8 mouse cellular contexts compared by ENCODE assay signal in the genomic region with DNA sequence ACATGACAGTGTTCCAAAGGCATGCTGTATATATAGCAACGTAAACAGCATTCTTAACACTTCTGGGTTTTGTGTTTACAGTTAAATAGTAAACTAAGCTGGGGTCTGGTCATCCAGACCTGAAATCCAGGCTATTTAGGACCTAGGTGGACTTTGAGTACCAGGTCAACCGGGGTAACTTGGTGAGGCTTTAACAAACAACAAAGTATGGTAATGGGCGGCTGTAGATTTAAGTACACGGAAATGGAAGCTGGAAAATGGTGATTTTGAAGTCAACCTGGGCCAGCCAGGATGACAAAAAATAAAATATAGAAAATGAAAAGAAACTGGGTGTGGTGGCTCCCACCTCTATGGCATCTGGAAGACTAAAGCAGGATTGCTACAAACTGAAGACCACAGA. TPM values are rescaled to one million over a fixed set of nuclear protein-coding genes. Genes with fewer than 3 reads are reported as not detected.
DNase-seq lines count a peak whose midpoint lies in the region; ATAC-seq and TF ChIP-seq lines count a peak whose summit lies in the region.

No protein-coding gene starts in this region.

- TF ChIP-seq CTCF in MEL (IDR thresholded peaks at IDR 0.05 in 2 of 3, conservative IDR thresholded peaks at IDR 0.05 in 1 of 3; ENCODE audit: control insufficient read depth in 1 of 3, insufficient read depth in 1 of 3, low read depth in 2 of 3, low read length in 3 of 3, poor library complexity in 1 of 3, severe bottlenecking in 1 of 3): no peak

- H3K4me2 ChIP-seq in intestine, embryonic 14.5 days (ENCODE audit: low read length): peak overlapping the region; percentile 62
- peak overlapping the region; percentile 72 for H3K4me2 ChIP-seq in midbrain, embryonic 11.5 days

- H3K4me3 ChIP-seq in heart, embryonic 10.5 days: peak overlapping the region; percentile 77
- H3K4me3 ChIP-seq in MEL (ENCODE audit: control insufficient read depth in 1 of 2, insufficient read depth in 1 of 2, low read depth in 2 of 2, low read length in 2 of 2): peak overlapping the region; percentile 46 to 58
- H3K4me3 ChIP-seq in intestine, embryonic 14.5 days (ENCODE audit: low read depth, low read length): peak overlapping the region; percentile 85
- H3K4me3 ChIP-seq in midbrain, embryonic 11.5 days (ENCODE audit: low read depth, low read length): peak overlapping the region; percentile 90

- no peaks in the 10 kb centered on the region for H3K9me3 ChIP-seq in heart, embryonic 10.5 days
- H3K9me3 ChIP-seq in MEL (replicated peaks; ENCODE audit: insufficient read depth, low read length): no peaks in the 10 kb centered on the region
- H3K9me3 ChIP-seq in intestine, embryonic 14.5 days (ENCODE audit: control insufficient read depth, low read length): no peaks in the 10 kb centered on the region
- no peaks in the 10 kb centered on the region for H3K9me3 ChIP-seq in midbrain, embryonic 11.5 days (ENCODE audit: control insufficient read depth, low read length)

- peak overlapping the region; percentile 87 for H3K27ac ChIP-seq in heart, embryonic 10.5 days
- H3K27ac ChIP-seq in MEL (ENCODE audit: control insufficient read depth, low read depth, low read length): peak overlapping the region; percentile 66
- H3K27ac ChIP-seq in intestine, embryonic 14.5 days (ENCODE audit: low read depth): 0 out of 2 replicates have a peak overlapping the region, but pooled peaks have one; percentile 43
- H3K27ac ChIP-seq in midbrain, embryonic 11.5 days (ENCODE audit: low read depth, low read length): no peak overlapping the region

- intact Hi-C loops in left cerebral cortex, postnatal 25 days (cut with DNase I): loop anchor here (2.0 kb wide), 1 partner anchor 23 kb away; a partner anchor contains a TSS

- no peak for DNase-seq in heart, embryonic 10.5 days (ENCODE audit: low spot score)
- DNase-seq in heart, adult 8-10 months (ENCODE audit: low spot score): no peak
- no peak for DNase-seq in MEL (ENCODE audit: low read depth, low spot score)
- DNase-seq in intestine, embryonic 14.5 days (ENCODE audit: low spot score): no peak
- DNase-seq in midbrain, embryonic 11.5 days (ENCODE audit: low spot score, missing footprints): no peak
- DNase-seq in left cerebral cortex, adult 8-10 months (ENCODE audit: low spot score in 2 of 2): no peak
- no peak for DNase-seq in cerebellum, adult 11-12 months
- no peak for DNase-seq in left cerebral cortex, postnatal 25 days (ENCODE audit: low spot score in 2 of 2)

- peak overlapping the region; percentile 66 for H3K9ac ChIP-seq in MEL (ENCODE audit: control insufficient read depth, low read depth, low read length, poor library complexity, severe bottlenecking)
- H3K9ac ChIP-seq in intestine, embryonic 14.5 days (ENCODE audit: low read length): no peak overlapping the region
- H3K9ac ChIP-seq in midbrain, embryonic 11.5 days (ENCODE audit: low read length): peak overlapping the region; percentile 48; the same call in 1 of the 2 replicates

- ATAC-seq in intestine, embryonic 14.5 days (replicated peaks; ENCODE audit: low FRiP score, low TSS enrichment, low read depth): no peak; the same call in 1 of the 2 replicates
- no peak; the same call in 1 of the 2 replicates for ATAC-seq in midbrain, embryonic 11.5 days (ENCODE audit: low FRiP score)

- peaks cover 31% of the 10 kb centered on the region for H3K4me1 ChIP-seq in heart, embryonic 10.5 days
- peaks cover 15 to 25% of the 10 kb centered on the region in 2 experiments for H3K4me1 ChIP-seq in MEL (ENCODE audit: control insufficient read depth in 1 of 2, insufficient read depth in 2 of 2, low read length in 2 of 2)
- H3K4me1 ChIP-seq in intestine, embryonic 14.5 days (replicated peaks; ENCODE audit: control insufficient read depth, insufficient read depth, low read length): peaks cover 6% of the 10 kb centered on the region
- peaks cover 9% of the 10 kb centered on the region; the same call in 1 of the 2 replicates for H3K4me1 ChIP-seq in midbrain, embryonic 11.5 days (ENCODE audit: control insufficient read depth, insufficient read depth, low read length)

- no peak for TF ChIP-seq POLR2A in MEL (IDR thresholded peaks at IDR 0.05; ENCODE audit: control insufficient read depth in 1 of 2, insufficient read depth in 1 of 2, low read depth in 1 of 2, low read length in 2 of 2, poor library complexity in 1 of 2)

- WGBS in heart, embryonic 10.5 days: 88% methylated on average over 4 of the region's 4 CpGs
- WGBS in intestine, embryonic 14.5 days: 64% methylated on average over 4 of the region's 4 CpGs
- 79% methylated on average over 4 of the region's 4 CpGs for WGBS in midbrain, embryonic 11.5 days

- TF ChIP-seq EP300 in MEL (IDR thresholded peaks at IDR 0.05; ENCODE audit: low read depth in 1 of 2, low read length in 2 of 2): no peak

- no peak for TF ChIP-seq RAD21 in MEL (IDR thresholded peaks at IDR 0.05; ENCODE audit: low read depth, low read length)

- H3K27me3 ChIP-seq in heart, embryonic 10.5 days (ENCODE audit: insufficient read depth, poor library complexity, severe bottlenecking): 0 out of 2 replicates have a peak, but pooled peaks cover 4% of the 10 kb centered on the region
- H3K27me3 ChIP-seq in MEL (ENCODE audit: control insufficient read depth in 1 of 2, insufficient read depth in 2 of 2, low read length in 2 of 2): no peaks in the 10 kb centered on the region
- H3K27me3 ChIP-seq in intestine, embryonic 14.5 days (replicated peaks; ENCODE audit: control insufficient read depth, insufficient read depth, low read length): no peaks in the 10 kb centered on the region
- no peaks in the 10 kb centered on the region for H3K27me3 ChIP-seq in midbrain, embryonic 11.5 days (ENCODE audit: control insufficient read depth, insufficient read depth, low read length)

- peaks cover 30% of the 10 kb centered on the region for H3K79me2 ChIP-seq in MEL (ENCODE audit: control insufficient read depth, insufficient read depth, low read length, poor library complexity)

- H3K36me3 ChIP-seq in heart, embryonic 10.5 days: peaks cover 20% of the 10 kb centered on the region
- peaks cover 2 to 20% of the 10 kb centered on the region in 2 experiments for H3K36me3 ChIP-seq in MEL (ENCODE audit: control insufficient read depth in 1 of 2, insufficient read depth in 2 of 2, low read length in 2 of 2)
- peaks cover 22% of the 10 kb centered on the region for H3K36me3 ChIP-seq in intestine, embryonic 14.5 days (ENCODE audit: control insufficient read depth, insufficient read depth, low read length)
- H3K36me3 ChIP-seq in midbrain, embryonic 11.5 days (ENCODE audit: control insufficient read depth, insufficient read depth, low read length): peaks cover 9% of the 10 kb centered on the region

TF ChIP-seq in MEL, 35 proteins besides CTCF, POLR2A, EP300 and RAD21:
- TF ChIP-seq RCOR1 (IDR thresholded peaks at IDR 0.05; ENCODE audit: low read depth, low read length): no peak
- no peak for TF ChIP-seq SMC3 (IDR thresholded peaks at IDR 0.05; ENCODE audit: low read depth, low read length)
- TF ChIP-seq SIN3A (IDR thresholded peaks at IDR 0.05; ENCODE audit: low read length): no peak
- TF ChIP-seq MEF2A (IDR thresholded peaks at IDR 0.05; ENCODE audit: extremely low read depth, insufficient replicate concordance, low read depth, low read length, poor library complexity, severe bottlenecking): no peak
- no peak for TF ChIP-seq TBP (IDR thresholded peaks at IDR 0.05; ENCODE audit: low read depth, low read length)
- no peak for TF ChIP-seq NRF1 (IDR thresholded peaks at IDR 0.05; ENCODE audit: insufficient read depth, low read depth, low read length, poor library complexity, severe bottlenecking)
- no peak for TF ChIP-seq E2F4 (IDR thresholded peaks at IDR 0.05; ENCODE audit: borderline replicate concordance, low read depth, low read length)
- TF ChIP-seq MYB (IDR thresholded peaks at IDR 0.05; ENCODE audit: low read depth, low read length): no peak
- TF ChIP-seq POLR2AphosphoS5 (IDR thresholded peaks at IDR 0.05; ENCODE audit: borderline replicate concordance, low read depth, low read length): no peak
- TF ChIP-seq KAT2A (conservative IDR thresholded peaks at IDR 0.05; ENCODE audit: low read depth, low read length): no peak
- TF ChIP-seq TCF12 (IDR thresholded peaks at IDR 0.05; ENCODE audit: low read depth, low read length): no peak
- TF ChIP-seq GATA1 (IDR thresholded peaks at IDR 0.05; ENCODE audit: low read depth, low read length): no peak
- TF ChIP-seq MAFK (IDR thresholded peaks at IDR 0.05; ENCODE audit: borderline replicate concordance, low read depth, low read length): no peak
- TF ChIP-seq MXI1 (IDR thresholded peaks at IDR 0.05; ENCODE audit: low read depth, low read length): no peak
- no peak for TF ChIP-seq ZKSCAN1 (IDR thresholded peaks at IDR 0.05; ENCODE audit: low read depth, low read length)
- TF ChIP-seq USF2 (IDR thresholded peaks at IDR 0.05; ENCODE audit: borderline replicate concordance in 1 of 2, insufficient read depth in 1 of 2, low read depth in 1 of 2, low read length in 2 of 2): no peak
- TF ChIP-seq JUND (IDR thresholded peaks at IDR 0.05; ENCODE audit: low read depth, low read length): no peak

RNA-seq across cellular contexts. Expression of a gene that starts 0.6 kb away (rescaled TPM):
- polyA plus RNA-seq in heart, embryonic 10.5 days (2016; fragmentation: Nextera tagmentation; extraction: Ambion mirVana): 0.64 and 0.80 TPM in 2 replicates
- under 1 TPM; 0.57 to 0.72 (median 0.60) TPM for total RNA-seq in heart, adult 8-10 months (2022)
- total RNA-seq in MEL (2012; rRNA removed): 2.1 and 2.2 TPM in 2 replicates
- 1 to 10 TPM; 1.9 to 2.7 TPM for polyA plus RNA-seq in MEL (2012; ENCODE audit: insufficient read depth in 1 of 2, insufficient read length in 2 of 2, low read depth in 1 of 2, low replicate concordance in 2 of 2, missing spikeins in 1 of 2)
- 0.66 and 0.79 TPM in 2 replicates for polyA plus RNA-seq in intestine, embryonic 14.5 days (2014; fragmentation: Nextera tagmentation; extraction: Ambion mirVana)
- 1.0 TPM in 2 replicates for polyA plus RNA-seq in midbrain, embryonic 11.5 days (2014; fragmentation: Nextera tagmentation; extraction: Ambion mirVana)
- total RNA-seq in left cerebral cortex, adult 8-10 months (2022): 1 to 10 TPM; 2.8 to 4.0 (median 3.4) TPM
- 1 to 10 TPM; 3.3 to 3.7 TPM for total RNA-seq in left cerebral cortex, postnatal 25 days (2021)

RNA-seq across cellular contexts. Expression of a gene that starts 21.8 kb away (rescaled TPM):
- polyA plus RNA-seq in heart, embryonic 10.5 days (2016; fragmentation: Nextera tagmentation; extraction: Ambion mirVana): 0.15 and 0.47 TPM in 2 replicates
- 1 to 10 TPM in 3 of 4 experiments, under 1 TPM in 1; 0.88 to 2.9 (median 1.9) TPM for total RNA-seq in heart, adult 8-10 months (2022)
- total RNA-seq in MEL (2012; rRNA removed): not detected in 2 replicates
- not detected for polyA plus RNA-seq in MEL (2012; ENCODE audit: insufficient read depth in 1 of 2, insufficient read length in 2 of 2, low read depth in 1 of 2, low replicate concordance in 2 of 2, missing spikeins in 1 of 2)
- polyA plus RNA-seq in intestine, embryonic 14.5 days (2014; fragmentation: Nextera tagmentation; extraction: Ambion mirVana): 0.89 and 1.6 TPM in 2 replicates
- 1.5 and 1.7 TPM in 2 replicates for polyA plus RNA-seq in midbrain, embryonic 11.5 days (2014; fragmentation: Nextera tagmentation; extraction: Ambion mirVana)
- total RNA-seq in left cerebral cortex, adult 8-10 months (2022): 10 to 100 TPM; 21.8 to 28.7 (median 26.1) TPM
- 10 to 100 TPM; 24.0 to 30.0 TPM for total RNA-seq in left cerebral cortex, postnatal 25 days (2021)

Comparison
In these comparisons a context has a peak if more than half of its experiments do, and no peak if none do; other contexts are left out.
1. RNA of a gene that starts 21.8 kb away (total RNA-seq): 24.0 to 30.0 TPM in left cerebral cortex, postnatal 25 days and 21.8 to 28.7 TPM in left cerebral cortex, adult 8-10 months; 0.88 to 2.9 TPM in heart, adult 8-10 months and not detected in MEL; every median in the first group is over 4 times any median in the second.
2. Peak in every context shown above with its lines, with median percentiles within 50 percentile points of each other: H3K4me3 ChIP-seq.